Mouse (Mus musculus): Measurements from ENCODE around the gene Gpd2. TPM values are rescaled to one million over a fixed set of nuclear protein-coding genes. Genes with fewer than 3 reads are reported as not detected.

The Gpd2 gene
- total RNA-seq, 2 experiments from 2014 or later, result 155 to 233 TPM

GRCm38 (mm10) chr2:57232328-57232727 is 5.1 kb upstream of the Gpd2 start:
- no peak for DNase-seq
- Histone ChIP-seq H3K27ac (no peak overlapping the region), H3K4me3 (no peak overlapping the region)
- intact Hi-C loops (cut with DNase I), result loop anchor here (10.0 kb wide), 2 partner anchors 72 to 108 kb away; partner anchors contain the start of gene Nr4a2
- no peak for TF ChIP-seq CTCF (IDR thresholded peaks at IDR 0.05)

GRCm38 (mm10) chr2:57236246-57236645 is 1.2 kb upstream of the Gpd2 start:
- TF ChIP-seq CTCF (IDR thresholded peaks at IDR 0.05), result no peak
- no peak for DNase-seq
- Histone ChIP-seq H3K27ac (no peak overlapping the region), H3K4me3 (no peak overlapping the region)
- intact Hi-C loops (cut with DNase I), result loop anchor here (10.0 kb wide), 2 partner anchors 69 to 111 kb away; partner anchors contain the start of gene Nr4a2

GRCm38 (mm10) chr2:57237026-57237425 is 409 bp upstream of the Gpd2 start:
- H3K4me3 ChIP-seq, result peak overlapping the region; percentile 86
- intact Hi-C loops (cut with DNase I), result loop anchor here (10.0 kb wide), 2 partner anchors 68 to 112 kb away; partner anchors contain the start of gene Nr4a2

GRCm38 (mm10) chr2:57237920-57238613 is 632 bp downstream of the Gpd2 start:
- Histone ChIP-seq H3K4me3 (peak overlapping the region; percentile 86), H3K27ac (peak overlapping the region; percentile 99)
- intact Hi-C loops (cut with DNase I), result loop anchor here (10.0 kb wide), 2 partner anchors 67 to 113 kb away; partner anchors contain the start of gene Nr4a2
- TF ChIP-seq CTCF (IDR thresholded peaks at IDR 0.05), result no peak
- DNase-seq, result peak; percentile 96

More at GRCm38 (mm10) chr2:57237026-57237425, 409 bp upstream of the Gpd2 start:
- peak overlapping the region; percentile 99 for H3K27ac ChIP-seq
- TF ChIP-seq CTCF (IDR thresholded peaks at IDR 0.05), result no peak
- no peak for DNase-seq

- intact Hi-C loops (cut with DNase I), result loop anchor here (10.0 kb wide), 2 partner anchors 66 to 114 kb away; partner anchors contain the start of gene Nr4a2
- Histone ChIP-seq H3K27ac (peak overlapping the region; percentile 99), H3K4me3 (peak overlapping the region; percentile 86)
- TF ChIP-seq CTCF (IDR thresholded peaks at IDR 0.05), result no peak
- peak; percentile 38 for DNase-seq
Measured at GRCm38 (mm10) chr2:57238614-57239165, 1.3 kb downstream of the Gpd2 start.

- no peak for DNase-seq
- Histone ChIP-seq H3K27ac (peak overlapping the region; percentile 99), H3K4me3 (peak overlapping the region; percentile 86)
- TF ChIP-seq CTCF (IDR thresholded peaks at IDR 0.05), result no peak
- intact Hi-C loops (cut with DNase I), result loop anchor here (10.0 kb wide), 2 partner anchors 65 to 115 kb away; partner anchors contain the start of gene Nr4a2
Measured at GRCm38 (mm10) chr2:57239356-57239755, 1.9 kb downstream of the Gpd2 start.

GRCm38 (mm10) chr2:57243987-57244386 is 6.6 kb downstream of the Gpd2 start:
- H3K27ac ChIP-seq, result no peak overlapping the region
- intact Hi-C loops (cut with DNase I), result loop anchor here (10.0 kb wide), 1 partner anchor 111 kb away; no protein-coding TSS in a partner anchor
- no peak overlapping the region for H3K4me3 ChIP-seq
- TF ChIP-seq CTCF (IDR thresholded peaks at IDR 0.05), result no peak
- DNase-seq, result no peak

GRCm38 (mm10) chr2:57245721-57246328 is 8.4 kb downstream of the Gpd2 start:
- Histone ChIP-seq H3K27ac (peak overlapping the region; percentile 53), H3K4me3 (no peak overlapping the region)
- no peak for TF ChIP-seq CTCF (IDR thresholded peaks at IDR 0.05)
- intact Hi-C loops (cut with DNase I), result loop anchor here (10.0 kb wide), 1 partner anchor 109 kb away; no protein-coding TSS in a partner anchor
- DNase-seq, result no peak

- H3K27ac ChIP-seq, result no peak overlapping the region
Measured at GRCm38 (mm10) chr2:57250113-57250512, 12.7 kb downstream of the Gpd2 start.

GRCm38 (mm10) chr2:57251636-57252317 is 14.3 kb downstream of the Gpd2 start:
- no peak overlapping the region for H3K4me3 ChIP-seq
- intact Hi-C loops (cut with DNase I), result no loop called here
- H3K27ac ChIP-seq, result peak overlapping the region; percentile 38; the same call in 1 of the 2 replicates
- no peak for TF ChIP-seq CTCF (IDR thresholded peaks at IDR 0.05)
- no peak for DNase-seq

More at GRCm38 (mm10) chr2:57250113-57250512, 12.7 kb downstream of the Gpd2 start:
- TF ChIP-seq CTCF (IDR thresholded peaks at IDR 0.05), result no peak
- DNase-seq, result no peak
- H3K4me3 ChIP-seq, result no peak overlapping the region
- intact Hi-C loops (cut with DNase I), result no loop called here

- no peak for DNase-seq
- no peak overlapping the region for H3K4me3 ChIP-seq
- intact Hi-C loops (cut with DNase I), result no loop called here
- TF ChIP-seq CTCF (IDR thresholded peaks at IDR 0.05), result no peak
- H3K27ac ChIP-seq, result peak overlapping the region; percentile 78
Measured at GRCm38 (mm10) chr2:57252542-57253301, 15.3 kb downstream of the Gpd2 start.
